Mouse (Mus musculus) A20 (cell line): ENCODE data around the gene Gm20865.
"Not testable (repeated sequence)": the region's sequence is repeated elsewhere in the genome, so short reads cannot be mapped to it uniquely, and the experiment has no call there.

Source experiments
- DNase-seq: peaks from one replicate; pipeline ENCODE4 v3.0.0-alpha.2; 2011; ENCODE audit warnings: low read depth, low spot score

Gm20865 gene

GRCm38 (mm10) chrY:21241275-21241674, at the start of gene Gm20865:
Gm20865 (plus strand) TSS chrY:21241575.
- not testable (repeated sequence) for DNase-seq
